Mouse (Mus musculus): ENCODE data around the gene Ercc6l.

The Ercc6l gene

DNA sequence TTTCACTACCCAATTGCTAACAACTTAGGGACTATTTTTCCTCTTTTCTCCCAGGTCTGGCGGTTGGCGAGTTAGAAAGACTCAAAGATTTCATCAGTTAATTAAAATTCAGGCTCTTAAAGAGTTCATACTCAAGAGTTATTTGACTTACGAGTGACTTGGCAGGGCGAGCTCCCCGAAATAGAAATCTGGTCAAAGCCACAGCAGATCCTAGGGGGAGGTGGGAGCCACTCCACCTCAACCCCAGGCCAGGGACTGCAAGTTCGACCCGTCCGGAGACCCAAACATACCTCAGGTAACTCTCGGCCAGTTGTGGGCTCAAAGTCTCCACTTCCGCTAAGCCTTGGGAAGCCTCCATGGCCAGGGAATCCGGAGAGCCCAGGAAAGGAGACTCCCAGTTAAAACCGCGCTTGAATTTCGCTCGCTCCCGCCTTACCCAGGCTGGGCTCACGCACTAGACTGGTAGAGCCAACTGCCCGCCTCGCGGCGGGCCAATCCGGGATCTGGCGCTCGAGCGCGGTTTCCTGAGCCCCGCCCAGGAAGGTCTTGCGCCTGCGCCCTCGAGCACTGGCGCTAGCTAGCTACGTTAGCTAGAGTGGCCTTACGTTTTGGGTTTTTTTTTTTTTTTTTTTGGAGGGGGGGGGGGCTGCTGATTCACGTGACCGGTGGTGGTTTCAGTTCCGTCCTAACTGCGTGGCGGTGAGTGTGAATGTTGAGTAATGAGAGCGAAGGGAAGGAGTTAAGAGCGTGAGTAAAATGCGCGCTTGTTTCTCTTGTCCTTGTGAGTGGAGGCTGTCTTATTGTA is at the start of gene Ercc6l:
Gene Ercc6l, minus strand, starts transcription at position 474 of the 805 bp plus-strand sequence.
- DNase-seq (ENCODE audit: low spot score): peak; percentile 93

DNA sequence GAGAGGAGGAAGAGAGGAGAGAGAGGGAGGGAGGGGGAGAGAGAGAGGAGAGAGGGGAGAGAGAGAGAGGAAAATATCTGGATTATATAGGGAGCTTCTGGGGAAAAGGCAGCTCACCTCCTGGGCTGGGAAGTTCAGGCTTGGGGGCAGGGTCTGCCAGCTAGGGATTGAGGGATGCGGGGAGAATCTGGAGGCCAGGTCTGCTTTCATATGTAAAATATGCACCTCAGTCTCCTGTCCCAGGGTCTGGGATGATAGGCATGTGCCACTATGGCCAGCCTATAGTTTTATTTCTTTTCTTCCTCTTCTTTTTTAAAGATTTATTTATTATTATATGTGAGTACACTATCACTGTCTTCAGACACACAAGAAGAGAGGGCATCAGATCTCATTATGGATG is 33.9 kb upstream of the Ercc6l start:
- no peak for DNase-seq (ENCODE audit: low spot score)

DNA sequence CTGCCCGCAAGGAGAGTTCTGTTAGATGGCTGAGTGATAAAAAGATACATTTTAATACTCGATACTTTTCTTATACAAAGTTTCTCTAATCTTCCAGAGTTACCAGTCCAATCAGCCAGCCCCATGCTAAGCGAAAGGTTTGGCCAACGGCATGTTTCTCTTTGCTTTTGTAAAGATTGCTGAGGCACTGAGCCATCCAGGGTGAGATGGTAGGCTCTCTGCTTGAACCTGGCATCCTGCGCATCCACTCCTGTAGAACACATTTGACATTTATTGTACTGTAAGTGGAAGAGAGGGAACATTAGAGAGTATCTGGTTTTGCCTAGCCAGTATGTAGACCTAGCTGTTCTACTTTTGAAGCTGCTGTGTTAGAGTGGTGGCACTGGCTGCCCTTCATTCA is 32.7 kb upstream of the Ercc6l start:
- DNase-seq (ENCODE audit: low spot score): no peak

DNA sequence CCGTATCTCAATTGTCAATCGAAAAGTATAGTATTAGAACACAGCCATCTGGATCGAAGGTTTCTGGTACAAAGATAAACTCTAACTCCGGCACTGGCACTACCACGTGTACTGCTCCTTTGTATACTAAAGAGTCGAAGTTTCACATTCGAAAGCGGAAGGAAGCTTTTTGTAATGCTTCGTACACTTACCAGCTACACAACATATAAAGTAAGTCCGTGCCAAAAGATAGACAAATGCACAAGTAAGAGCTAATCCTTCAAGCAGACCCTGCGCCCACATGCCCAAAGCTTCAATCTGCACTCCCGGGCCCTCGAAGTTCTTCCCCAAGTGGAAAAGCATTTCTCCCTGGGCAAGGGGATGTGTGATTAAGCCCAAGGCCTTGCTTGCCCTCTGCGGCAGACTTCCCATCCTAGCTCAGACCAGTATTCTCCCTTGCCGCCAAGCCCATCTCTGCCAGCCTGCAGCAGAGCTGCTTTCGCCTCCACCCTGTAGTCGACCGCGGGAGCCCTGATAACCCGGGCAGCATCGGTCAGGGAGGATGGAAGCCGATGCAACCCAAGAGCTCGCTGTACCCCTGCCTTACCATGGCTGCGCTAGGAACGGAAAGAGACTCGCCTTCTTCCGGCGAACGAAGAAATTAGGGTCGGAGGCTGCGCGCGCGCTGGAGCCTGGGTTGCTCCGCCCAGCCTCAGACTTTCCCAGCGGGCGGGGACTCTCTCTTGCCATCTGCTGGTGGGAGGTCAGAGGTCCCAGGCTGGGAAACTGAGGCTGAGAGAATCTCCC is 32.0 kb upstream of the Ercc6l start, which contains the start of gene Rps4x:
Gene Rps4x, minus strand, starts transcription at position 683 of the 786 bp plus-strand sequence.
- peak; percentile 84 for DNase-seq (ENCODE audit: low spot score)

DNA sequence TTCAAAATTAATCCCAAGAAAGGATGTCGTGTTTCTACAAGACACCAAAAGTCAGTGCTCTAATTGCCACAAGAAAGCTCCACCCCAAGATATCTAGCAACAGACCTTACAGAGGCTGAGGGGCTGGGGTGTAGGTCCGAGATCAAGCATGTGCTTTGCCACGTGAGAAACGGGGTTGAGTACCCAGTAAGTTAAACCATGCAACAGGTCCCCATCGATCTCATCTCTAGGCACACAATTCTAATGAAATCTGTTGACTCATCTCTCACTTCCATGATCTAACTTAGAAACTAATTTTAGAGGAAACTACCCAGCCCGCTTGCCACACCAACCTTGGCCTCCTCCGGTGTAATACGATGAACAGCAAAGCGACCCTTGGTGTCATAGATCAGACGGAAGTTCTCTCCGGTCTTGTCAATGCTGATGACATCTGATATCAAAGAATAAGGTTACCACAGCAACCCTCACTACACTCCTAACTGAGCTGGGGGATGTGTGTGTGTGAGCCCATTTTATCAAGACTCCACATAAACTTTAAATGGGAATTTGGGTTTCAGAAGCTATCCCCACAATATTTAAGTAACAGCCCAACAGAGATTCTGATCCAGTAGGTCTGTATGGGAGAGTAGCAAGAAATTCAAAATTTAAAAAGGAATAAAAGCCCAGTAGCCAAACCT is 30.3 kb upstream of the Ercc6l start:
- peak; percentile 23 for DNase-seq (ENCODE audit: low spot score)

DNA sequence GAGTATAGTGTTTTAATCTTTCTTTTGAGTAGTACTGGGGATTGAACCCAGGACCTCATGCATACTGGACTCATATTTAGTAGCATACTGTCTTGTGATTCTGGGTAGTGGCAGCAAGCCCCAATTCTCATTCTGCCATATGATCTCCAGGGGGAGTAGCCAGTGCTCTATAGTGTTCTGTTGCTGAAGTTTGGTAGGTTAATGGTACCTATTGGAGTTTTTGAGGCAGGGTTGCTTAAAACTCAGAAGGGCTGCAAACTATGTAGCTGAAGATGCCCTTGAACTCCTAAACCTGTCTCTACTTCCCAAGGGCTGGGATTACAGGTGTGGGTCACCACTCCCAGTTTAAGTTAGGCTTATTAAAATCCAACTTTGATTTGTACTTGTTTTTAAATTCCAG is 25.7 kb upstream of the Ercc6l start:
- no peak for DNase-seq (ENCODE audit: low spot score)

DNA sequence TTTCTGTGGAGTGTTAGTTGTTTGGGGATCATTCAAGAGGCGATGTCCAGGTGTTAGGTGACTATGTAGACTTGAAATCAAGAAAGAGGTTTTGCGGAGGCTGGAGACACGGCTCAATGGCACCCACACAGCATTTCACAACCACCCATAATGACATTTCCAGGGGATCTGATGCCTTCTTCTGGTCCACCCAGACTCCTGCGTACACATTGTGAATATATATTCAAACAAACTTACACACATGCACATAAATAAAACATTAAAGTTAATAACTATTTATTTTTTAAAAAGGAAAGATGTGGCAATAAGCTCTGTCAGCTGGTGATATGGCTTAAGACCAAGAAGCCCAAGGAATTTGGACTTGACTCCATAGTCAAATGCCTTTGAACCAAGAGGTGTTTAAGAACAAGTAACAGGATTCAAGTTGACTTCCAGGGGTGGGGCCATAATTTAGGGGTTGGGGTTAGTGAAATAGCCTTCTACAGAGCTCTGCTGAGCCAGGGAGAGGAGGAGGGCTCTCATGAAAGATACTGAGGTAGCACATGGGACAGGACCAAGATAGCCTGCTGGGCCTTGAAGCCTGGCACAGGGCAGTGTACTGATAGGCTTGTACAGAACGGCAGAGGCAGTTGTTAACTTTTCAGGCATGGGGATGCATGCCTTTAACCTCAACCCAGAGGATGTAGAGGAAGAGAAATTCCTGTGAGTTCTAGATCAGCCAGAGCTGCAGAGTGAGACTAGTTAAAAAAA is 18.8 kb upstream of the Ercc6l start:
- no peak for DNase-seq (ENCODE audit: low spot score)

DNA sequence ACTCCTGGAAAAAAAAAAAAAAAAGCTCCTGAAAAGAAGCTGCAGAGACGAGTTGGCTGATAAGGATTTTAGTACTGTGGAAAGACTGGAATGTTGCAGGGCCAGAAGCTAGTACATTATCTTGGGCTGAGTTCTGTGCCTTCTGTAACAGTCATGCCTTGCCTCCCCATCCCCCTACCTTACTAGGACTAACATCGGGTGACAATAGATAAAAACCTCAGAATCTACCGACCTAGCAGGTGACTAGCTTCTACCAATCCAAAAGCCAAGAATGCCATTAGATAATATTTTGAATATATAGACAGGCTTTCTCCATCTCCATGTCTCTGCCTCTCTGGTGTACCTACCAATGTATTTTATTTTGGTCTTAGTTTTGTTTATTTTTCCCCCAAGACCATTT is 14.0 kb upstream of the Ercc6l start:
- DNase-seq (ENCODE audit: low spot score): no peak

DNA sequence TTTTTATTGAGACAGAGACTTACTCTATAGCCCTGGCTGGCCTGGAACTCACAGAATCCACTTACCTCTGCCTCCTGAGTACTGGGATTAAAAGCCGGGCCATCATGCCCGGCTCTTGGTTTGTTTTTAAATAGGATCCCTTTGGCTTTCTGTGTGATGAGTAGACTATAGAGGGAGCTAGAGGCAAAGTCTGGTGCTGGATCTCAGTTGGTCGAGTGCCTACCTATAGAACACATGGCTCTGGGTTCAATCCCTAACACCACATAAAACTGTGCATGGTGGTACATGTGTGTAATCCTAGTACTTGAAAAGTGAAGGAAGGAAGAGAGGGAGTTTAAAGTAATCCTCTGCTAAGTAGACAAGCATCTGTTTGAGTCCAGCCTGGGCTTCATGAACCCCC is 13.2 kb upstream of the Ercc6l start:
- DNase-seq (ENCODE audit: low spot score): no peak

DNA sequence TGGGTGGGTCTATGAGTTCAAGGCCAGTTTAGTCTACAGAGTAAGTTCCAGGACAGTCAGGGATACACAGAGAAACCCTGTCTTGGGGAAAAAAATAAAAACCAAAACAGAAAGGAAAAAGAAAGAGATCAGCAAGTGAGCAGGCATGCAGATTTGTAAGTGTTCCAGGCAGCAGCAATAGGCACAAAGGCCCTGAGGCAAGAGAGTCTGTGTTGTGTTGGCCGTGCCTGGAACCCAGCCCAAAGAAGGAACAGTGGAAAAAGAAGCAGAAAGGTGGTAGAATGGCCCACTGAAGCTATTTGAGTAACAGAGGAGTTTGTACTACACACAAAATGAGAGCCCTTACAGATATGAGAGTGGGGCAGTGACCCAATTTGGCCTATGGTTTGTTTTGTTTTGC is 12.8 kb upstream of the Ercc6l start:
- no peak for DNase-seq (ENCODE audit: low spot score)

DNA sequence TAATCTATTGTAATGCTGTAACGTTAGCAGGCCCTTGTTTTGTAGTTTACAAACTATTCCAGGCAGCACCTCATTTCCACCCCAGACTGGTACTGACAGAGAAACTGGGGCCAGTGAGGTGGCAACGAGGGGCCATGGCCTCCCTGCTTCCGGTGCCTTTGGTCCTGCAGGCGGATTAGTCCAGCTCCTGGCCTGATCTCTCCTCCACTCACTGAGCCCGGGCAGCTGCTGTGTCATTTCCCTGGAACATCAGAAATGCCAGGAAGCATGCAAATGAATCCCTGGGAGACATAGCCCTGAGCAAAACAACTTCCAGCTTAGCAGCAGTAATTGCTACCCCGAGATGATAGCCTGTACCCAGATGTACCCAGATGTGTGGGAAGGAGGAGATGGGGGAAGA is 10.1 kb upstream of the Ercc6l start:
- DNase-seq (ENCODE audit: low spot score): no peak

DNA sequence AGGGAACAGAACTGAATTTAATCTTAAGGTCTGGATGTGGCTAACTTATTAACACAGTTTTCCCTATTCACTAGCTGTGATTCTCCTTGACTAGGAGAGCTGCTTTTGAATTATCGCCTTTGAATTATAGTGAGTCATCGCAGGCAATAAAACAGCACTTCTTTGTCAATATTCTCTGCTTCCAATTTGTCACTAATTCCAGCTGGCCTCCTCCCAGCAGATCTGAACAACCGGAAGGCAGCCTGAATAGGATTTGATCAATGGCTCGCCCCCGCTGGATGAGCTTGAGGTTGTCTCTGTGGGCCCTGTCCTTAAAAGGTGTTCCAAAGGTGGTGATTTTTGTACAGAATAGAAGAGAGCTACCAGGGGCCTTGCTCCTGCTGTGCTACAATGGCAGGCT is 9.6 kb upstream of the Ercc6l start:
- DNase-seq (ENCODE audit: low spot score): no peak

DNA sequence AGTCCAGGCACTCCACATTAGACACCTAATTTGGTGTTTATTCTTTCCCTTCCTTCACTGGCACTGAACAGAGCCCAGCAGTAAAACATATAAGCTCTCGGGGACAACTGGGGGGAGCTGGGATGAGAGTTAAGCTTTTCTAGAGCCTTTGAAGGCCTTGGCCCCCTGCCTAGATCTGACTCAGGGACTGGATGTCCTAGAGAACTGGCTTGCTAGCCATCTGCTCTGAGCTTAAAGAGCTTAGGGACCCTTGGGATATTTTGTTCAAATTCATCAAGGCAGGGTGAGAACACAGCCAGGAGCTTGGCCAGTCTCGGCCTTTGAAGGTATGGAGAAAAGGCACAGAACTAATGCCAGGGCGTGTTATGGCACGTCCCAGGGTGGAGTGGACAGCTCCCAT is 6.6 kb upstream of the Ercc6l start:
- DNase-seq (ENCODE audit: low spot score): no peak

DNA sequence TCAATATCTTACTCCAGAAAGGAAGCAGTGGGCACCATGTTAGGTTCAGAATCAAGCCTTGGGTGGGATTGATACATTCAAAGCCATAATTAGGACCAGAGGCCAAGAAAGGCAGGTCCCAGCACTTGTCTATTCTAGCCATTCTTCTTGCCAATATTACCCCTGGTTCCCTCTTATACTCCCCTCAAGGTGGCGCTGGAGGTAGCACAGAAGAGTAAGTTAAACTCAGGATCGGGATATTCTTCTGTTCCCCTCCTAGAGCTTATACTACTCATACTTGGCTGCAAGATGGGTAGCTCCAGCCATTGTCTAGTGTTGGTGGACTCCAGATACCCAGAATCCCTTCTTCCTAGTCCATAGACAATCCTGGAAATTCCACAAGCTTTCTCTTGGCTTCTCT is 6.2 kb upstream of the Ercc6l start:
- no peak for DNase-seq (ENCODE audit: low spot score)

DNA sequence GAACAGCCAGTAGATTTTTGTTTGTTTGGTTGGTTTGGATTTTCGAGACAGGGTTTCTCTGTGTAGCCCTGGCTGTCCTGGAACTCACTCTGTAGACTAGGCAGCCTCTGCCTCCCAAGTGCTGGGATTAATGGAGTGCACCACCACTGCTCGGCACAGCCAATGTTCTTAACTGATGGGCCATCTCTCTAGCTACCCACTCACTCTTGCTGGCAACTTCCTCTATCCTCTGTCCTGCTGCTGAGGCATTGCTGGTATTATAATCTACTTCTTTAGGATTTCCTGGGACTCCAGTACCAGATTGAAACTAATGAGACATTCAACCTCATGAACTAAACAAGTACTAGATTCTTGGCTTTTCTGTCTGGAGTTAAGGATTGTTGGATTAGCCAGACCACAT is 3.6 kb upstream of the Ercc6l start:
- DNase-seq (ENCODE audit: low spot score): no peak

DNA sequence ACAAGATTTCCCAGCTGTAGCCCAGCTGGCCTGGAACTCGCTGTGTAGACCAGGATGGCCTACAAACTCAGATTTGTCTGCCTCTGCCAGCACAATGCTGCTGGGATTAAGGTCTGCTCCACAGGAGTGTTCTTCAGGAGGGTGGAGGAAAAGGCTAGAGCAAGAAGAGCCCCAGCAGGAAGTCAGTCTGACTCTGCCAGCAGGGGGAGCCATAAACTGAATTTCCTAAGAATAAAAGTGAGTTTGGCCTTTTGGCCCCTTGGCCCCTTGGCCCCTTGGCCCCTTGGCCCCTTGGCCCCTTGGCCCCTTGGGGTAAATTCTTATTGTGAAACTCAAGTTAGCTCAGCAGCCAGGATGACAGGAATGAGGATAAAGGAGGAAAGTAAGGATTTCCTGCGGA is 2.9 kb upstream of the Ercc6l start:
- DNase-seq (ENCODE audit: low spot score): peak; percentile 27

DNA sequence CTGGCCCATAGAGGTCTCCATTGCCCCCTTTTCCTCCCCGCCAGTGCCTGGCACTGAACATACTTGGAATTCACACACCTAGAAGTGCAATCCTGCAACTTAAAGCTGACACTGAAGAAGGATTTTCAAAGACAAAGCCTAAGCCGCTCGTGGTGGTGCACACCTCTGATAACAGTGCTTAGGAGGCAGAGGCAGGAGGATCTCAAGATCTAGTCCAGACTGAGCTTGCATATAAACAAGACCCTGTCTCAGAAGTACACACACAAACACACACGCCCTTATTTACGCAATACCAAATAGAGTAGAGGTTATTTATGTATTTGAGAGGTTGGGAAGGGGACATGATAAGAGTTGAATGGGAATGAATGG is 516 bp upstream of the Ercc6l start:
- no peak for DNase-seq (ENCODE audit: low spot score)

DNA sequence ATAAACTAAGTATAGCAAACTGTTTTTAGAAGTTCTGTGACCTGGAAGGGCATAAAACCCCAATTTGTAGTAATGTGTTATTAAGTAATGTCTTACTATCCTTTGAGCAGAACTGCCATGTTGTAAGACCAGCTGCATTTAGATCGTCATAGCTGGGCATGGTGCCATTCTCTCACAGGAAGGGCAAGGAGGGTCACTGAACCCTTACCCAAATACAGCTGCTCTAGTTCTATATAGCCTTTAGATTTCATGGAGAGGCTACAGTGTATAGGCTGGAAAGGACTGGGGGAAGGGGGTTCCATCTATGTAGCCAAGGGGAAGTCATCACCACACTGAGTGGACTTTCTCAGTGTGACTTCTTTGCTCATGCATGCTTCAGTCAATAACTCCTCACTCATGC is 15.7 kb downstream of the Ercc6l start:
- no peak for DNase-seq (ENCODE audit: low spot score)

DNA sequence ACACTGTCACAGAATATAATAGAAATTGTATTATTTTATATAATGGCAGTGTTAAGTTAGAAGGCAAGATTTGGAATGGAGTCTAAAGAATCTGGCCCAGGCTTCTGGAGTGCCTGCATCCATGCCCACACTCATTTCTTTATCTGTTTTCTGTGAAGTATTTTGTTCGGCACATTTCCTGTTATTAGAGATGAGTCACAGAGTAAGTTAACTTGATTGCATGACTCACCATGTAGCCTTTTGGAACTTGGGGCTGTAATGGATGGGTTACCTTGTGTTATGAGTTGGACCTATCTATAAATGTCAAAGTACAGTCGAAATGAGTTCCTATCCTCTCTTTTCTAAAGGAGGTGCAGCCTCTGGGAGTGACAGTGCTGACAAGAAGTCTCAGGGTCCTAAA is 35.6 kb downstream of the Ercc6l start:
- DNase-seq (ENCODE audit: low spot score): no peak

DNA sequence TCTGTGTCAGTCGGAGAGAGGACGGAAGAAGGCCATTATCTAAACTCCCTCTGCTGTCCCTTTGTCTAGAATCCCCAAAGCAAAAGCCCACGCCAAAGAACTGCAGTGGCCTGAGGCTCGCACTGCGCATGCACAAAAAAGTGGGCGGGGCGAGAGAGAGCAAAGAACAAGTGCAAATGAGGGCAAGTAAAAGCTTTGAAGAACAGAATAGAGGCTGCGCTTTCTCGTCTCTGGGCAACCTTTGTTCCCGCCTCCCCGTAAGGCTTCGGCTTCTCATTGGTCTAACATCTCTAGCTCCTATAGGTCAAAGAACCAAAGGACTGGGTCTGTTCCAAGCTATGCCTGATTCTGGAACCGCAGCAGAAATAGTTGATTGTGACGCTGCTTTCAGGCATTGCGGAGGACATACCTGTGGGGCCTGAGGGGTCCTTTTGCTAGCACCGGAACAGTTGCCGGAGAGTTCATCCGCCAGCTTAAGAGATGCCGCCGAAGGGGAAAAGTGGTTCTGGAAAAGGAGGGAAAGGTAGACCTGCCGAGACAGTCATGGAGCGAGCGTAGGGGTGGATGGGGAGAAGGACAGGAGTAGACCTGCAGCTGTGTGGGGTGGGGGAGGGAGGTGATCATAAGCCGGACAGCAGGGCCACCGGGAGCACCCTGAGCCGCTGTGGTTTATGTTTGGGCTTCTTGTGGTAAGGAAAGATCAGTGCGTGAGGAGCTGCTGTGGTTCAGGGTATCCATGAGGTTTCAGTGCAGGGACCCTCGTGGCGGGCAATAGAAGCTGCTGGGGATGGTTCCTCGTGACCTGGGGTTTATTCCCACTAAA is 37.6 kb downstream of the Ercc6l start, which contains the start of gene Pin4:
Gene Pin4, plus strand, starts transcription at position 406 of the 823 bp plus-strand sequence.
- peak; percentile 92 for DNase-seq (ENCODE audit: low spot score)

DNA sequence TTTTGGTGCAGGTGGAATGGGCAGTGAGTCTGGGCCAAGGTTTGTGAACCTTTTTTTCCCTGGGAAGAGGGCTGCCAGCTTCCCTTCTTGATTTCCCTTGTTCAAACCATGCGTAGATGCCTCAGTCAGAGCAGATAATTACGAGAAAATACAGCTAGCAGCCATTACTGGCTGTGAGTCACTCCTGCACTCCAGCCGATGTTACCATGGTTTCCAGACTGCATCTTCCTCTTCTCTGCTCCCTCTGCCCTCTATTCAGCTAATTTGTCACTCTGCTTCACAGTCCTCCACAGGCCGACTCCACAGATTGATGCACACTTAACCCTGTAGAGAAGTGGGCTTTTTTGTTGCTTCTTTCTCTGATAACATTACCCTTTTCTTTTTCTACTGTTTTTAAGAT is 41.2 kb downstream of the Ercc6l start:
- no peak for DNase-seq (ENCODE audit: low spot score)
